Mouse (Mus musculus) common myeloid progenitor, adult 5-6 weeks (primary cell): ENCODE measurements at regions not wholly inside any gene's neighbourhood (a gene's known extent, or its start where the extent isn't known, plus 50 kb on each side); places are given as distances from the start of the nearest gene placed in this dataset.

Experiments
- ATAC-seq: replicated peaks from 2 replicates; pipeline ENCODE4 v1.8.0; 2016; ENCODE audit warnings: low read depth, mild to moderate bottlenecking, moderate TSS enrichment, inconsistent platforms; ENCODE audit not compliant: poor library complexity, severe bottlenecking

GRCm38 (mm10) chr8:30797341-30797740, 2631.2 kb upstream of the 5930422O12Rik start:
- no peak for ATAC-seq

- ATAC-seq = no peak
These were observed 2611.5 kb upstream of the 5930422O12Rik start for GRCm38 (mm10) chr8:30817028-30817427.

DNA sequence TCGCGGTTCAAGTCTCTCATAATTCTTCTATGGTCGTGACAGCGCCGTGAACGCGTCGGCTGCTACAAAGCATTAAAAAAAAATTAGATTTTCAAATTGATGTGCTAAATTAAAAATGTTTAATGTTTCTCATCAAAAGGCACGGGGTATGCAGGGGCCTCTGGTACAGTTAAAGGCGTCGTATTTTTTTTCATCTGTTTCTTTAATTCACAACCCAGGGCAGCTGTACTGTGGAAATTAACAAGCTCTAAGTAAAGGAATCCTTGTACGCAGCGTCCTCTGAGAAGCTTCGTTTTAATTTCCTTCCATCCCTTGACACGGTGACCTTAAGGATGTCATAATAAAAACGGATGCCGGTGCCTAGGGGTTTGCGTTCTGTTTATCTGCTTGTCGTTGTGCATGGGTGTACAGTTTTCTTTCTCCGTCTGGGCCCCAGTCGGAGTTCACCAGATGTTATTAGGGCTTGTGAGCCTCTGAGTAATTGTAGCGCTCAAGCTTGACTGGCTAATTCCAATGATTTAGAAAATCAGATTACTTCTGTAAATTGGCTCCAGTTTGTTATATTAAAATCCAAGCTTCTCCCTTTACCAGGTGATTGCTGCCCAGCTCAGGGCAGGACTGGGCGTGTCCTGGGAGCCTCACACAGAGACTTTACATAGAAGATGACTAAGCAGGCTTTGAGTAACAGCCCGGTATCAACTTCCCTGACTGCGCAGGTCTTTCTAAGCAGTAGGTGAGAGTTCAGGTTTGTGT, 2605.5 kb upstream of the 5930422O12Rik start:
- no peak for ATAC-seq

- ATAC-seq = no peak
These were observed 2604.9 kb upstream of the 5930422O12Rik start for GRCm38 (mm10) chr8:30823588-30823938.

DNA sequence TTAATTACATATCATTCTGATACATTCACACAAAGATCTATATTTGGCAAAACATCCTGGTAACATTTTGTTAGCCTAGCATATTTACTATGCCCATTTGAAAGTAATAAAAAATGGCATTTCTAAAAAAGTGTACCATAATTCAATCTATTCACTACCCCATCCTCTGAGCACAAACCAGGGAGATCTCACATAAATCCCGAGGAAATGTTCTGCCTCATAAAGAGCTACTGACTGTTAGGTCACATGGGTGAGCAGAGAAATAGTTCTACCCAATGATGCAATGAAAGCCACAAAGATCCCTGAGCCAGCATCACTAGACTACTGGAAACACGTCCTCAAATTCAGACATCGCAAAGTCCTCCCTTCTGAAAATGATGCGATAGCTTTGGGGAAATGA, 2602.5 kb upstream of the 5930422O12Rik start:
- ATAC-seq = no peak

DNA sequence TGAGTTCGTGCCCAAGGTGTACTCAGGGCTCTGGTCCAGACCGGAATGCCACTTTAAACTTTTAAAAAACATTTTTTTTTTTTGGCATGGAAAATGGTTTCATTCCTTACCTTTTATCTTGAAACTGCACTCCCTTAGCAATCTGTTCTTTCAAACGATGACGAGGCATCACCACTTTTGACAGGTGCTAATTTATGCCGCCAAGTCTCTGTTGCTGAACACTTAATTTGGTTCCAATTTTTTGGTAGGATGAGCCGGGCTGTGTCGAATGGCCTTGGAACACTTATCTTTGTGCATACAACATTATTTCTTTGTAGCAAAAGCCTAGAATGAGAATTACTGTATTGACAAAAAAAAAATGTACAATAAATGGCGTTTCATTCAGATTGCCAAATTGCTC, 2590.5 kb upstream of the 5930422O12Rik start:
- no peak for ATAC-seq

- peak; percentile 80 for ATAC-seq
These were observed 2588.4 kb upstream of the 5930422O12Rik start for GRCm38 (mm10) chr8:30840064-30840463.

- ATAC-seq = no peak
These were observed 2565.5 kb upstream of the 5930422O12Rik start for GRCm38 (mm10) chr8:30863017-30863416.

DNA sequence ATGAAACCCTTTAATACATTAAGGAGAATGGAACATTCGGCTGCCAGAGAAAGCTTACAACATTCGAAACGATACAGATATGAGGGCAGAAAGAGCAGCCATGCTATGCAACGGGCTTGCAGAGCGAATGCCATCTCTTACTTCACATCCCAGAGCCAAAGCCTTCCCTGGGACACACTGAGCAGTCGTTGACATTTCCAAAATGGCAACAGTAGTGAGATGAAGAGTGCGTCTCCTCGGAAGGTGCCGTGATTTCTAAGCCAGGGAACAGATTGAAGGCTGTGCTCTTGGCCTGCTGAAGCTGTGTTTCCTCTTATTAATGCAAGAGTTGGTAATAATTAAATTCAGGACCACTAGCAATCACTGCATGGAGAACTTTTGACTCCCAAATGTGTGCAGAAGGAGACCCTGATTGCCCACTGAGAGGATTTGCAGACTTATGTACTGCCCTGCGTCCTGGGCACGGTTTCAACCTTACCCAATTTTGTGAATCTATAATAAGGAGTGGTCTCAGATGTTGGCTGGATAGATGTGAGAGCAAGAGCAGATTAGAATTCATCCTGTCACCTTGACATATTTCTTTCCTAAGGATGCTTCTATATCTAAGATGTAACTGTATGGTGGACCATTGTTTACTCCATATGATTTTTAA, 2522.3 kb upstream of the 5930422O12Rik start:
- no peak for ATAC-seq

GRCm38 (mm10) chr8:30913664-30914063, 2514.8 kb upstream of the 5930422O12Rik start:
- ATAC-seq = no peak

DNA sequence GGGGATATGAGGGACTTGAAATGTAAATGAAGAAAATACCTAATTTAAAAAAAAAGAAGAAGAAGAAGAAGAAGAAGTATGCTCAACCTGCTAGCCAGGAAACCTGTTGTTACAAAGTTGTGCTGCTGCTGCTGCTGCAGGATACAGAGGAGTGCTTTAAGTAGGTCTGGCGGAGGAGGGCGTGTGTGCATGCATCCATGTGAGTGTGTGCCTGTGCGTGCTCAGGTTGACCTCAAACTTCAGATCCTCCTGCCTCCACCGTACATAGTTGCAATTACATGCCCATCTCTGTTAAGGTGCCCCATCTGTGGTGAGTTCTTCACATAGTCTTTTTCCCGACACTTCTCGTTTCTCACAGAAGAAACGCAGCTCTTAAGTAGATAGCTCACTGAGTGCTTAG, 2513.4 kb upstream of the 5930422O12Rik start:
- no peak for ATAC-seq

GRCm38 (mm10) chr8:30915601-30916171, 2512.8 kb upstream of the 5930422O12Rik start:
- ATAC-seq = no peak

GRCm38 (mm10) chr8:30916184-30916751, 2512.2 kb upstream of the 5930422O12Rik start:
- no peak for ATAC-seq

- ATAC-seq = no peak
These were observed 2507.1 kb upstream of the 5930422O12Rik start for GRCm38 (mm10) chr8:30921451-30921850.

DNA sequence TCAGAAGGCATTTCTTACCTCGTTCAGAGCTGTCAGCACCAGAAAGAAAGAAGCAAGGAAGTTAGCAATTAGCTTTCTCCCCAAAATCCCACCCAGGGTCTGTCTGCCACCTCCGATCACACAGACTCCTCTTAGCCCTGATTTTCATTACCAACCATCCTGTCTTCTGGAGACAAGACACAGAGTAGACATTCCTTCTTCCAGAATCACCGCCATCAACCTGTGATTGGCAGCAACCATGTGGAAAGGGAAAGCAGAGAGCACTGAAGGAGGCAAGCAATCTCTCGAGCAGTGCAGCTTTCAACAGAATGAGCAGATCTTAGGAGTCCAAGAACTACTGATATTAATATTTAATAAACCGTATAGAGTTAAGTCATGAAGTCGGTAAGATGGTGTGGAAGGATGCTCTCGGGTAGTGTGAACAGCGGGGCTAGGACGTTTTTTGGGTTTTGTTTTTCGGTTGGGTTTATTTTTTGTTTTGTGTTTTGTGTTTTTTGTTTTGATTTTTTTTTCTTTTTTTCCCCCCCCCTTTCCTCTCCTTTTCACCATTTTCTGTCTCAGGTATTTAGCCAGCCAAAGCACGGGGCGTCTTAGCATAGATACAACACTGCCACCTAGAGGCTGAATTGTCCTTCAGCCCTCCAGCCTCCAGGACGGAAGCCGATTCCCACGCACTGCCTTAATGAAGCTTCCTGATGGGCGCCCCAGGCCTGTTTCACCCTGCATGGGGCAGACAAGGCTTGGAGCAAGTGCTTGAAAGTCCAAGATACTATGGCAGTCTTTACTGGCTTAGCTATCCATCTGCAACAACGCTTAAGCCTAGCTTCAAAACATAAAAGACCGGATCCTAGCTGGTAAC, 2505.0 kb upstream of the 5930422O12Rik start:
- peak; percentile 86 for ATAC-seq

DNA sequence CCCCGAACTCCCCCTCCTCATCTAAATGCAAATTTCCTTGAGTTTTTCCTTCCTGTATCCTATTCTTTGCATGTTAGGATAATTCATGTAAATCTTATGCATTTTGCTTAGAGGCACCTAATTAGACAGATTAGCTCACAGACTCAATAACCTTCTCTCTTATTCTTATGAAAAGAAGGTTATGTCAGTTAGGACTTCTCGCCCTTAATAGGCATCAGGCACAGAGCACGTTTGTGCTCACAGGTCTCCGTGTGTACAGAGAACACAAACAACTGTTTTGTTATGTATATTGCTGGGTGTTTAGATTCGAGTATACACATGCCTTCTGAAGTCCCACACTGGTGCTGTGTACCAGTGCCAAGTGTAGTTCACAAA, 2504.4 kb upstream of the 5930422O12Rik start:
- no peak for ATAC-seq

DNA sequence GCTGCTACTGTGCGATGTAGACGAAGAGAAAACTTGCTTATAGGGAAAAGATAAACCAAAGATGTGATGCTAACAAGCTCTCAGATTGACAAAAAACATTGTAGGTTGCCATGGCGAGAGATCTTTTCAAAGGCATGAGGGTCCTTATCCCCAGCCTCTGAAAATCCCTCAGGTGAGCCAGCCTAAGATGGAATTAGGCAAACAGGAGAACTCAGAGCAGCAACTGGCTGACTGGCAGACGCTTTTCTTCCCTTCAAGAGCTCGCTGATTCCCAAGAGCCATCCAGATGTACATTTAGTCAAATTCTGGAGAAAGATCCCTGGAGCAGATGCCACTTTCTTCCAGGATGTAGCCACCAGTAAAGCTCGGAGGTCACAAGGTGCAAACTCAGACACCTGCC, 2503.9 kb upstream of the 5930422O12Rik start:
- no peak for ATAC-seq

GRCm38 (mm10) chr8:30937449-30938075, 2490.9 kb upstream of the 5930422O12Rik start:
- ATAC-seq = no peak

GRCm38 (mm10) chr8:30940901-30941300, 2487.6 kb upstream of the 5930422O12Rik start:
- ATAC-seq = no peak
